Mouse (Mus musculus): ENCODE results near the gene Dyrk1b. TPM values are rescaled to one million over a fixed set of nuclear protein-coding genes. Genes with fewer than 3 reads are reported as not detected.
A peak's percentile ranks its signal among the peaks of the same experiment; 100 is the strongest.
"Not testable (repeated sequence)": the region's sequence is repeated elsewhere in the genome, so short reads cannot be mapped to it uniquely, and the experiment has no call there.

The Dyrk1b gene
- polyA plus RNA-seq, 1 experiment from 2014 or later = 13.2 TPM

DNA sequence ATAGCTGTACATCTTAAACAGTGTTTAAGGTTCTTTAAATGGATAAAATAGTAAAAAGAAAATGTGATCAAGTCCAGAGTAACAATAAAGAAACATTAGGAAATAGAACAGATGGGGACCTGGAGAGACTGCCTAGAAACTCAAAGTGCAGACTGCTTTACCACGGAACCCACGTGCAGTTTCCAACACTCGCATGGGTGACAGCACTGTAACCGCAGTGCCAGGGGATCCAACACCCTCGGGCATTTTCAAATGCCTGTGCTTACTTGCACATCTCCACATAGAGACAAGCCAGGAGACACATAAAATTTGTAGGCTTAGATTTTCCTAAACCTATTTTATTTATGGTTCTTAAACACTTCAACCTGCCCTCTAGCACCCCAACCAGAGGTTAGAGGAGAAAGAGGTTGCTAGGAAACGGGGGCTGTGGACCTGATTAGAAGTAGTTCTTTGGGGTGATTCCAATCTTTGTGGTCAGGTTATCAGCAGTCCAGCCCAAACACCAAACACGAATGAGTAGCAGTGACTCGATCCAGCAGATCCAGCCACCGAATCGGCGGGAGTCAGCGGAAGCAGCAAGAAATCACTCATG, 29.2 kb downstream of the Dyrk1b start:
- Histone ChIP-seq H3K36me3 (ENCODE audit: insufficient read depth) (no peaks in the 10 kb centered on the region), H3K4me1 (ENCODE audit: insufficient read depth) (no peaks in the 10 kb centered on the region), H3K27ac (ENCODE audit: low read depth) (peak overlapping the region; percentile 31; the same call in 1 of the 2 replicates), H3K4me2 (peak overlapping the region; percentile 61), H3K4me3 (ENCODE audit: low read depth, low read length) (peak overlapping the region; percentile 31), H3K9ac (peak overlapping the region; percentile 48; the same call in 1 of the 2 replicates), H3K27me3 (ENCODE audit: insufficient read depth, low read length) (no peaks in the 10 kb centered on the region), H3K9me3 (ENCODE audit: low read depth, low read length) (no peaks in the 10 kb centered on the region)
- TF ChIP-seq CTCF (IDR thresholded peaks at IDR 0.05; ENCODE audit: low read depth) = no peak
- ATAC-seq (ENCODE audit: insufficient read depth) = no peak
- 34% methylated on average over 12 of the region's 12 CpGs for WGBS
- DNase-seq = no peak

DNA sequence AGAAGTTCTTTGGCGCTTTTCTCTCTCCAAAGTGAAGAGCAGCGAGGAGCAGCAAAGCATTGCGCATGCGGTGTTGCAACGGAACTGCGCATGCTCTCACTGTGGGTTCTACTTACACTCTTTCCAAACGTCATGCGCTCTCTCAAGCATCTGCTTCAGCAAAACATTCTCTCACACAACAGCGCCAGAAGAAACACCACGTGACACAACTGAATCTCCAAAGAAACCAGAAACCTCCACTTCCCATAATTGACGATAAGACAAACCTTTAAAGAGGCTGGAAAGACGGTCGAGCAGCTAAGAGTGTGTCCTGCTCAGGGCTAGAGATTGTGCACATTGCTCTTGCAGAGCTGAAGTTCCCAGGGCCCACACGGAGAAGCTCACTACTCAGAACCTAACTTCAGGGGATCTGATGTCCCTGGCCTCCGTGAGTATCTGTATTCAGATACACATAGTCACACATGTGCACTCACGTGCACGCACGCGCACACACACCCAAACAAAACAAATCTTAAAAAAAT, 29.8 kb downstream of the Dyrk1b start:
- Histone ChIP-seq H3K4me1 (ENCODE audit: insufficient read depth) (no peaks in the 10 kb centered on the region), H3K36me3 (ENCODE audit: insufficient read depth) (no peaks in the 10 kb centered on the region), H3K9ac (peak overlapping the region; percentile 48; the same call in 1 of the 2 replicates), H3K4me3 (ENCODE audit: low read depth, low read length) (peak overlapping the region; percentile 31), H3K9me3 (ENCODE audit: low read depth, low read length) (no peaks in the 10 kb centered on the region), H3K4me2 (peak overlapping the region; percentile 61), H3K27me3 (ENCODE audit: insufficient read depth, low read length) (no peaks in the 10 kb centered on the region), H3K27ac (ENCODE audit: low read depth) (peak overlapping the region; percentile 31; the same call in 1 of the 2 replicates)
- DNase-seq (peak; percentile 90), ATAC-seq (ENCODE audit: insufficient read depth) (peak; percentile 73; the same call in 1 of the 2 replicates)
- WGBS = 39% methylated on average over 19 of the region's 19 CpGs
- no peak for TF ChIP-seq CTCF (IDR thresholded peaks at IDR 0.05; ENCODE audit: low read depth)

DNA sequence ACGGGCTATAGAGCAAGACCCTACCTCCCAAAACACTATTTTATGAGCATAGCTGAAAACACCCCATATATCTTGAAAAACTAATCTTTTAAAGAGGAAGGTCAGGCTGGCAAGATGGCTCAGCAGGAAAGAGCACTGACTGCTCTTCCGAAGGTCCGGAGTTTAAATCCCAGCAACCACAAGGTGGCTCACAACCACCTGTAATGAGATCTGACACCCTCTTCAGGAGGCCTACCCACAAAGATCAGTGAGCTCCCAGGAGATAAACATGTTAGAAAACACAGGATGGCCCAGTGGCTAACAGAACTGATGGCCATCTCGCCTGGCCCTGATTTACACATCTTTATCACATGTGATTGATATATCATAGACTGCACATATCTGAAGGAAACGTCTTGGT, 31.5 kb downstream of the Dyrk1b start:
- H3K36me3 ChIP-seq (ENCODE audit: insufficient read depth) = no peaks in the 10 kb centered on the region
- WGBS = 47% methylated on average over 5 of the region's 5 CpGs

GRCm38 (mm10) chr7:28214142-28214541, 34.9 kb downstream of the Dyrk1b start:
- H3K27me3 ChIP-seq (ENCODE audit: insufficient read depth, low read length) = no peaks in the 10 kb centered on the region
- no peak overlapping the region for H3K27ac ChIP-seq (ENCODE audit: low read depth)
- WGBS = 27% methylated on average over 10 of the region's 10 CpGs
- no peak overlapping the region for H3K4me3 ChIP-seq (ENCODE audit: low read depth, low read length)
- peak; percentile 49 for DNase-seq
- peak; percentile 71 for TF ChIP-seq CTCF (IDR thresholded peaks at IDR 0.05; ENCODE audit: low read depth)
- no peaks in the 10 kb centered on the region for H3K36me3 ChIP-seq (ENCODE audit: insufficient read depth)
- no peak overlapping the region for H3K9ac ChIP-seq
- H3K4me1 ChIP-seq (ENCODE audit: insufficient read depth) = no peaks in the 10 kb centered on the region
- no peaks in the 10 kb centered on the region for H3K9me3 ChIP-seq (ENCODE audit: low read depth, low read length)
- no peak for ATAC-seq (ENCODE audit: insufficient read depth)
- H3K4me2 ChIP-seq = no peak overlapping the region

More for the DNA sequence above, 31.5 kb downstream of the Dyrk1b start:
- TF ChIP-seq CTCF (IDR thresholded peaks at IDR 0.05; ENCODE audit: low read depth) = 0 out of 2 replicates have a peak, but pooled peaks have one; percentile 5
- no peaks in the 10 kb centered on the region for H3K27me3 ChIP-seq (ENCODE audit: insufficient read depth, low read length)
- no peak overlapping the region for H3K4me3 ChIP-seq (ENCODE audit: low read depth, low read length)
- no peak overlapping the region for H3K4me2 ChIP-seq
- no peaks in the 10 kb centered on the region for H3K4me1 ChIP-seq (ENCODE audit: insufficient read depth)
- H3K9ac ChIP-seq = no peak overlapping the region
- H3K27ac ChIP-seq (ENCODE audit: low read depth) = no peak overlapping the region
- DNase-seq = no peak
- no peak for ATAC-seq (ENCODE audit: insufficient read depth)
- H3K9me3 ChIP-seq (ENCODE audit: low read depth, low read length) = no peaks in the 10 kb centered on the region

DNA sequence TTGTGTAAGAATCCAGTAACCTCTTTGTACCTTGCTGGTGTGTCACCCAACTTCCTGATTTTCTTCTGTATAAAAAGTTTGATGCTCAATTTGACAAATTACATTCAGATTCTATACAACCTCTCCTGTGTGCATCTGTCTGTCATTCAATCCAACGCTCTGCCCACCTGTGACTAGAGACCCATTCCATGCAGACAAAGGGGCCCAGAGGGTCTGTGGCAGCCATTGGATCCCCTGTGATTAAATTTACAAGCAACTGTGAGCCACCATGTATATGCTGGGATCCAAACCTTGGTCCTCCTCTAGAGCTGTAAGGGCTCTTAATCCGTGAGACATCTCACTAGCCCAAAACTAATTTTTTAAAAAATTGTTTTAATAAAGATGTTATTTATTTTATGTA, 36.7 kb downstream of the Dyrk1b start:
- H3K4me1 ChIP-seq (ENCODE audit: insufficient read depth); ATAC-seq (ENCODE audit: insufficient read depth); H3K36me3 ChIP-seq (ENCODE audit: insufficient read depth); H3K27ac ChIP-seq (ENCODE audit: low read depth); H3K4me2 ChIP-seq; H3K9me3 ChIP-seq (ENCODE audit: low read depth, low read length); H3K27me3 ChIP-seq (ENCODE audit: insufficient read depth, low read length); DNase-seq; H3K9ac ChIP-seq; H3K4me3 ChIP-seq (ENCODE audit: low read depth, low read length): not testable (repeated sequence)
- WGBS = 78% methylated on average over 2 of the region's 2 CpGs

DNA sequence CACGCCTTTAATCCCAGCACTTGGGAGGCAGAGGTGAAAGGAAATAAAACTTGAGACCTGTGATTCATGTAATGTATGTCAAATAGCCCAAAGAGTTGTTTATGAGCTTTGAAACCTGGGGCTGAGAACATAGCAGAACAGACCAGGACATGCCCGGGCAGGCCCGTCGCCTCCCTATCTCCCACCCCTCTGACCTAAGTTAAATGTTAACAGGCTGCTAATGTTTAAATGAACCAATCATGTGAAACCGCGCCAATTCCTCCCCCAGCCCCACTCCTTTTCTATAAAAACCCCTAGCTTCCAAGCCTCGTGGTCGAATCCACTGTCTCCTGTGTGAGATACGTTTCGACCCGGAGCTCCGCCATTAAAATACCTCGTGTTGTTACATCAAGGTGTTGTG, 38.5 kb downstream of the Dyrk1b start:
- not testable (repeated sequence) for H3K4me1 ChIP-seq (ENCODE audit: insufficient read depth); H3K9ac ChIP-seq
- WGBS = 90% methylated on average over 8 of the region's 13 CpGs

DNA sequence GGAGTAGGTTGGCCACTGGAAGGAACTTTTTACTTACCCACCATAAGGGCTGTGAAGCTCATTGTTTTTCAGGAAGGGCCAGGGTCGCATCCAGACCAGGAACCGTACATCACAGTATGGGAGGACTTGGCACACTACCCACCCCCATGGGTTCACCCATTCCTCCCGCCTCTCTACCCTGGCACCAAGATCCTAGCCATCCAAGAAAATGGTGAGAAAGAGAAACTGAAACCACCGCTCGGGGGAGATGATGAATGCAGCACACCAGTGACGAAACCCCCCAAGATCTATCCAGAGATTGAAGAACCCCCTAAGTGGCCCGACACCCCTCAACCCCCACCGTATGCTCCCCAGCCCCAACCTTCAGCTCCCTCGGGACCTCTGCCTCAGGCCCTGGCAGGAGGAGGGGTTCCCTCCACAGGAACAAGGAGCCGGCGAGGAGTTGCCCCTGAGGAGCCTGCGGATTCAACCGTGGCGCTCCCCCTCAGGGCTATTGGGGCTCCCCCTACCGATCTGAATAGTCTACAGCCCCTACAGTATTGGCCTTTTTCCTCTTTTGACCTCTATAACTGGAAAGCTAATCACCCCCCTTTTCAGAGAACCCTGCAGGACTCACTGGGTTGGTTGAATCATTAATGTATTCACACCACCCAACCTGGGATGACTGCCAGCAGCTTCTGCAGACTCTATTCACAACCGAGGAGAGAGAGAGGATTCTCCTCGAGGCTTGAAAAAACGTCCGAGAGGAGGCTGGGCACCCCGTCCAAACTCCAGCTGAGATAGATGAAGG, 39.9 kb downstream of the Dyrk1b start:
- H3K4me3 ChIP-seq (ENCODE audit: low read depth, low read length); H3K36me3 ChIP-seq (ENCODE audit: insufficient read depth); H3K27ac ChIP-seq (ENCODE audit: low read depth); H3K9ac ChIP-seq; H3K4me1 ChIP-seq (ENCODE audit: insufficient read depth); H3K9me3 ChIP-seq (ENCODE audit: low read depth, low read length); ATAC-seq (ENCODE audit: insufficient read depth); H3K27me3 ChIP-seq (ENCODE audit: insufficient read depth, low read length); H3K4me2 ChIP-seq: not testable (repeated sequence)
- WGBS = 85% methylated on average over 20 of the region's 20 CpGs
- peak; percentile 25 for DNase-seq

More for the DNA sequence above, 38.5 kb downstream of the Dyrk1b start:
- H3K27ac ChIP-seq (ENCODE audit: low read depth); H3K9me3 ChIP-seq (ENCODE audit: low read depth, low read length); DNase-seq; H3K4me3 ChIP-seq (ENCODE audit: low read depth, low read length); H3K36me3 ChIP-seq (ENCODE audit: insufficient read depth); H3K27me3 ChIP-seq (ENCODE audit: insufficient read depth, low read length); ATAC-seq (ENCODE audit: insufficient read depth); H3K4me2 ChIP-seq: not testable (repeated sequence)

DNA sequence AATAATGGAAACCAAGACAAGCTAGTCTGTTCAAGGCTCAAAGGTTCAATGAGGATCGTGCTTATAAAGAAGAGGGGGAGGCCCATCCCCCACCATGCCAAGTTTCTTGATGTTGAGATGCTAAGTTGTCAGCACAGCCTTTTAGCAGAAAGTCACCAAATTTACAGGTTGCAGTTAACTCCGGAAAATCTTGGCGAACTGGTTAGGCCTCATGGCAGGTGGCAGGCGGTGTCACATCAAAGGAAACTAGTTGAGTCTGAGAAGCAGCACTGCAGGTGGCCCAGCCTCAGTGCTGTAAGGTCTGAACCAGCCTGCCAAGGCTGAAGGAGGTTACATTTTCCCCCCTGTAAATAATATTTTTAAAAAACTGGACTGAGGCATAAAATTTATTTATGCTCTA, 47.6 kb downstream of the Dyrk1b start:
- not testable (repeated sequence) for H3K9me3 ChIP-seq (ENCODE audit: low read depth, low read length); H3K27me3 ChIP-seq (ENCODE audit: insufficient read depth, low read length); H3K36me3 ChIP-seq (ENCODE audit: insufficient read depth); H3K4me3 ChIP-seq (ENCODE audit: low read depth, low read length); H3K4me2 ChIP-seq; ATAC-seq (ENCODE audit: insufficient read depth); H3K4me1 ChIP-seq (ENCODE audit: insufficient read depth); H3K27ac ChIP-seq (ENCODE audit: low read depth); H3K9ac ChIP-seq; DNase-seq
- 81% methylated on average over 4 of the region's 4 CpGs for WGBS

- not testable (repeated sequence) for H3K4me2 ChIP-seq; H3K9ac ChIP-seq; H3K4me1 ChIP-seq (ENCODE audit: insufficient read depth); H3K27me3 ChIP-seq (ENCODE audit: insufficient read depth, low read length); DNase-seq; H3K4me3 ChIP-seq (ENCODE audit: low read depth, low read length); H3K36me3 ChIP-seq (ENCODE audit: insufficient read depth); ATAC-seq (ENCODE audit: insufficient read depth); H3K27ac ChIP-seq (ENCODE audit: low read depth); H3K9me3 ChIP-seq (ENCODE audit: low read depth, low read length)
- 85% methylated on average over 4 of the region's 4 CpGs for WGBS
Observed at GRCm38 (mm10) chr7:28227421-28227820, 48.2 kb downstream of the Dyrk1b start.
